Mouse (Mus musculus) CH12.LX (cell line): ENCODE results near the gene Apba1. TPM values are rescaled to one million over a fixed set of nuclear protein-coding genes. Genes with fewer than 3 reads are reported as not detected.

ENCODE experiments used
- DNase-seq: peaks from one replicate; pipeline ENCODE4 v3.0.0-alpha.2; 2013; ENCODE audit errors: extremely low read depth
- H3K27ac ChIP-seq: 2 replicates; pipeline ENCODE4 v1.5.1; 2012; ENCODE audit warnings: low read depth, mild to moderate bottlenecking, control low read depth, moderate library complexity; ENCODE audit not compliant: insufficient read depth
- H3K27me3 ChIP-seq: replicated peaks from 2 replicates; pipeline ENCODE3; 2012; ENCODE audit warnings: inconsistent platforms
- H3K36me3 ChIP-seq, 2 experiments: replicated peaks in 1 of 2; 2 replicates each; pipeline versions ENCODE3 to v1.6.1; 2012; ENCODE audit warnings: inconsistent platforms in 1 of 2, low read length in 1 of 2, mild to moderate bottlenecking in 1 of 2, mixed read lengths in 1 of 2, moderate library complexity in 1 of 2; ENCODE audit not compliant: control insufficient read depth in 1 of 2, insufficient read depth in 1 of 2
- H3K4me1 ChIP-seq, 2 experiments: 2 replicates each; pipeline ENCODE4 v1.6.1; 2012; ENCODE audit warnings: inconsistent platforms in 1 of 2, moderate library complexity in 1 of 2; ENCODE audit not compliant: insufficient read depth in 2 of 2, control insufficient read depth in 1 of 2
- H3K4me2 ChIP-seq: 2 replicates; pipeline ENCODE4 v1.6.1; 2012; ENCODE audit warnings: low read depth, mild to moderate bottlenecking, control low read depth; ENCODE audit not compliant: poor library complexity, insufficient read depth, severe bottlenecking
- H3K4me3 ChIP-seq, 3 experiments: fragments of 150-350 bp in 1 of 3; sonication (generic) in 1 of 3; replicated peaks in 1 of 3; 2 replicates each; pipeline versions ENCODE3 to v1.5.1; 2011 to 2012; ENCODE audit warnings: low read depth in 2 of 3, low read length in 2 of 3, mild to moderate bottlenecking in 2 of 3, moderate library complexity in 2 of 3, control low read depth in 1 of 3, improper control_type of control experiment in 1 of 3, inconsistent platforms in 1 of 3, mixed read lengths in 1 of 3; ENCODE audit not compliant: poor library complexity in 1 of 3
- H3K79me2 ChIP-seq: replicated peaks from 2 replicates; pipeline ENCODE4 v1.6.1; 2012; ENCODE audit warnings: mild to moderate bottlenecking, moderate library complexity; ENCODE audit not compliant: control insufficient read depth, poor library complexity, insufficient read depth, severe bottlenecking; ENCODE audit errors: extremely low read depth
- H3K9ac ChIP-seq: 2 replicates; pipeline ENCODE4 v1.6.1; 2012; ENCODE audit warnings: low read depth, mild to moderate bottlenecking, control low read depth, moderate library complexity; ENCODE audit not compliant: insufficient read depth
- H3K9me3 ChIP-seq: replicated peaks from 2 replicates; pipeline ENCODE3; 2012; ENCODE audit warnings: low read length, inconsistent platforms, mixed read lengths
- BHLHE40 ChIP-seq: IDR thresholded peaks from 2 replicates; pipeline ENCODE4 v1.6.1; 2011; ENCODE audit warnings: mild to moderate bottlenecking, low read depth, low read length, improper control_type of control experiment
- CHD2 ChIP-seq: IDR thresholded peaks from 2 replicates; pipeline ENCODE4 v1.6.1; 2011; ENCODE audit warnings: low read length, improper control_type of control experiment
- EP300 ChIP-seq: IDR thresholded peaks from 2 replicates; pipeline ENCODE4 v1.6.1; 2011; ENCODE audit warnings: low read length, improper control_type of control experiment
- GABPA ChIP-seq: IDR thresholded peaks from 2 replicates; pipeline ENCODE4 v1.6.1; 2012; ENCODE audit warnings: low read depth, low read length, improper control_type of control experiment, inconsistent platforms; ENCODE audit not compliant: insufficient replicate concordance
- HCFC1 ChIP-seq: IDR thresholded peaks from 2 replicates; pipeline ENCODE4 v1.6.1; 2012; ENCODE audit warnings: low read depth, mild to moderate bottlenecking, inconsistent platforms, low read length, improper control_type of control experiment
- IRF4 ChIP-seq: IDR thresholded peaks from 2 replicates; pipeline ENCODE4 v1.6.1; 2014; ENCODE audit warnings: low read depth, mild to moderate bottlenecking, inconsistent platforms, low read length, improper control_type of control experiment
- JUN ChIP-seq: IDR thresholded peaks from 2 replicates; pipeline ENCODE4 v1.6.1; 2011; ENCODE audit warnings: low read depth, mild to moderate bottlenecking, low read length, improper control_type of control experiment, moderate library complexity; ENCODE audit not compliant: insufficient read depth
- JUND ChIP-seq: conservative IDR thresholded peaks from 2 replicates; pipeline ENCODE4 v1.6.1; 2011; ENCODE audit warnings: low read depth, low read length, improper control_type of control experiment
- KAT2A ChIP-seq: IDR thresholded peaks from 2 replicates; pipeline ENCODE4 v1.6.1; 2012; ENCODE audit warnings: low read length, improper control_type of control experiment, inconsistent platforms; ENCODE audit not compliant: insufficient replicate concordance
- MAX ChIP-seq: IDR thresholded peaks from 2 replicates; pipeline ENCODE4 v1.6.1; 2011; ENCODE audit warnings: low read length, improper control_type of control experiment
- MYC ChIP-seq: IDR thresholded peaks from 2 replicates; pipeline ENCODE4 v1.6.1; 2011; ENCODE audit warnings: low read depth, mild to moderate bottlenecking, improper control_type of control experiment, low read length
- RAD21 ChIP-seq: IDR thresholded peaks from 2 replicates; pipeline ENCODE4 v1.6.1; 2011; ENCODE audit warnings: low read depth, mild to moderate bottlenecking, low read length, improper control_type of control experiment, moderate library complexity
- USF2 ChIP-seq: conservative IDR thresholded peaks from 2 replicates; pipeline ENCODE4 v1.6.1; 2011; ENCODE audit warnings: low read depth, low read length, improper control_type of control experiment
- dilution Hi-C: fragments of 300-500 bp; cut with MboI; formaldehyde crosslinking; loops from 2 replicates; pipeline ENCODE4 v1.14.3; 2020; ENCODE audit warnings: low sequenced_read_pairs; ENCODE audit not compliant: extremely low pct_unique_long_range_greater_than_20kb, extremely low pct_ligation_motif_present
- in situ Hi-C: fragments of 300-500 bp; cut with MboI; formaldehyde crosslinking; loops from 3 replicates; pipeline ENCODE4 v1.14.3; 2019; ENCODE audit warnings: low sequenced_read_pairs, low pct_ligation_motif_present, low pct_unique_long_range_greater_than_20kb, mixed read lengths
- polyA plus RNA-seq: library from polyadenylated mRNA; unstranded; fragments of >175 nt; gene quantifications from 2 replicates; pipeline ENCODE4 v1.2.1, GENCODE M21; 2012; ENCODE audit warnings: low read depth; ENCODE audit not compliant: insufficient read length
- total RNA-seq, 2 experiments: library from RNA; depleted of rRNA; stranded (reverse); fragments of 300-350 nt in 1 of 2; fragments of >200 nt in 1 of 2; gene quantifications; 2 replicates each; pipeline ENCODE4 v1.2.3; 2012 to 2014

The Apba1 gene
- total and polyA plus RNA-seq, 3 experiments = 0.08 to 0.24 (median 0.09) TPM

DNA sequence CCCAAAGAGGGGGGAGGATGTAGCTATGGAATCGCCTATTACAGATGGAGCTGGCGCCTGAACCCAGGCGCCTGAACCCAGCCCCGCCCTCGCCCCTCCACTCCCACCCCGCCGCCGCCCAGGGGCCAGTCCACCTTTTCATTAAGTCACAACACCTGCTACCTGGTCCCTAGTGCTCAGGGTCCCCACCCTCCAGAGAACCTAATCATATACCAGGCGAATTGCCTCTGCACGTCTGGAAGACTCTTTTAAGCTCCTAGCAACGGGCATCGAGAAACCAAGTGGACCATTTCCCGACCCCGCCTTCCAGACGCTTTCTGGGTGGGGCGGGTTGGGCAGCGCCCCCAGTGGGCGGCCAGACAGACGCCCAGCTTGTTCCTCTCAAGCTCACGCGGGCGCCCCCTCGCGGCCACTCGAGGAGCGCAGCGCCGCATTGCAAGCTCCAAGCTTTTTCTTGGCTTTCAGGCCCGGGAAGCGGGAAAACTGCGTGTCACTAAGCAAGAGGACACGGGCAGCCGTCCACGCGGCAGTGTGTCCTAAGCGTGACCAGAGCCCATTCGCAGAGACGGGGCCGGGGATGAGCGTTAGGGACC, 630 bp upstream of the Apba1 start (continued):
- peak; percentile 22; the same call in 1 of the 2 replicates for TF ChIP-seq HCFC1

DNA sequence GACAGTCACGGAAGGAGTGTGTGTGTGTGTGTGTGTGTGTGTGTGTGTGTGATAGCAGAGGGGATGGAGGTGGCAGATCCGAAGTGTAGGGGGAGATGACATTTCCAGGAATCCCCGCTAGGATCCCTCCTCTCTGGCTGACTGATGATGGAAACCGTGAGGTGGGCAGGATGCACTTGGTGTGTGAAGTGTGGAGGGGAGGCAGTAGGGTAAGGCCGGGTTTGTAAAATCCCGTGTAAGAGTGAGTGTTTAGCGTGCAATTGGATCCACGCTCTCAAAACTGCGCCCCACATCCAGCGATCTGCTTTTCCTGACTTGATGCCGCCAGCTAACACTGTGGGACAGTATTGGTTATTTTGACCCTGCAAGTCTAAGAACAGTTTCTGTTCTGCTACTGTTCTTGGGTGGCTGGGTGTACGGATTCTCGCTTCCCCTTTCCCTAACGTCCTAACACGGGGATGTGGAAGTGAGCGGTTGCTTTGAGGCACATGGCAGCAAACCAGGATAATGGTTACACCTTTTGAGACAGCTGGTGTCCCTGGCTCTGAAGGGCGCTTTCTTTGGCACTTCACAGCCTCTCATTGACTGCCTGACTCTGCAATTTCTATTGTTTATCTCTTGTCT, 747 bp downstream of the Apba1 start:
- H3K27me3 ChIP-seq = no peaks in the 10 kb centered on the region
- in situ Hi-C loops = no loop called here

DNA sequence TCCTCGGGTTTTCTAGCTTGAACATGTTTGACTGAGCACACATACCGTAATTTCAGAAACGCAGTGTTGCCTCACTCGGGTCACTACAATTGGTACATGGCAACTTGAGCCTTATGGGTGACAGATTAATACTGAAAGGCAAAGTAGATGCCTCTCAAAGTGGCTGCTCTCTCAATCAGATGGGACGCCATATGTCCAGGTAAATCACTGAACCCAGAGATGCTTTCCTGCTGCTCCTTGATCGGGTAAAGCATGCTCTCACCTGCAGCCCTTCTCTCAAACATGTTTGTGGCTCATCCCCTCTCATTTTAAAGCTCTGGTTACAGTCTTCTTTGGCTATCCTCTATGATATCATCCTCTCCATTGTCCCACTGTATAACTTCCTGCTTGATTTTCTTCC, 4.7 kb downstream of the Apba1 start:
- H3K4me3 ChIP-seq = no peak overlapping the region
- no peak overlapping the region for H3K9ac ChIP-seq
- no peaks in the 10 kb centered on the region for H3K36me3 ChIP-seq
- no peak overlapping the region for H3K4me2 ChIP-seq
- no peak overlapping the region for H3K27ac ChIP-seq
- H3K27me3 ChIP-seq = no peaks in the 10 kb centered on the region
- dilution Hi-C loops = no loop called here
- DNase-seq = no peak
- no peaks in the 10 kb centered on the region for H3K79me2 ChIP-seq
- in situ Hi-C loops = no loop called here
- H3K9me3 ChIP-seq = no peaks in the 10 kb centered on the region
- TF ChIP-seq CHD2 = no peak
- no peak for TF ChIP-seq RAD21
- peaks cover 2 to 10% of the 10 kb centered on the region in 2 experiments; a peak in 2 of 4 replicates for H3K4me1 ChIP-seq

More for the DNA sequence above, 747 bp downstream of the Apba1 start:
- TF ChIP-seq MYC (peak; percentile 81), JUN (peak; percentile 26; the same call in 1 of the 2 replicates), GABPA (no peak), JUND (0 out of 2 replicates have a peak, but pooled peaks have one; percentile 14), KAT2A (no peak), MAX (peak; percentile 76), EP300 (peak; percentile 97), IRF4 (peak; percentile 96), BHLHE40 (peak; percentile 70), USF2 (no peak)
- TF ChIP-seq, all 38 proteins: peak for 7
- peak overlapping the region; percentile 53 for H3K4me2 ChIP-seq
- peaks cover 2% of the 10 kb centered on the region for H3K9me3 ChIP-seq
- H3K27ac ChIP-seq = no peak overlapping the region
- no peaks in the 10 kb centered on the region for H3K36me3 ChIP-seq
- peaks cover 0 to 10% of the 10 kb centered on the region in 2 experiments; a peak in 2 of 4 replicates for H3K4me1 ChIP-seq
- H3K79me2 ChIP-seq = no peaks in the 10 kb centered on the region
- dilution Hi-C loops = no loop called here
- DNase-seq = peak; percentile 81
- H3K9ac ChIP-seq = no peak overlapping the region
- peak overlapping the region; percentile 28 to 83 (median 76) for H3K4me3 ChIP-seq
